Mouse (Mus musculus): ENCODE measurements around the gene Usp35.

- no peak for TF ChIP-seq CTCF (IDR thresholded peaks at IDR 0.05; ENCODE audit: low read depth, low read length)
- no peak for TF ChIP-seq POLR2A (IDR thresholded peaks at IDR 0.05; ENCODE audit: extremely low read depth, insufficient read depth, low read length)
Observed at GRCm38 (mm10) chr7:97336678-97337077, 4.9 kb upstream of the Usp35 start.

Measured in liver, adult 2 months (tissue).